Mouse (Mus musculus) neutrophil, adult 59 days (primary cell): ENCODE data around the gene Styxl1. TPM values are rescaled to one million over a fixed set of nuclear protein-coding genes. Genes with fewer than 3 reads are reported as not detected.

Experiments used
- total RNA-seq, 2 experiments: library from RNA; stranded (reverse); gene quantifications; 1 replicate in 1 of 2; 2 replicates in 1 of 2; pipeline ENCODE4 v1.2.4; 2023

Gene Styxl1
- total RNA-seq = not detected

GRCm38 (mm10) chr5:135777796-135778470 is at the start of gene Styxl1:
Styxl1 (minus strand) TSS chr5:135778385.

GRCm38 (mm10) chr5:135806555-135807262 is 28.5 kb upstream of the Styxl1 start, which contains the start of gene Srrm3:
Srrm3 (plus strand) TSS chr5:135806890.

GRCm38 (mm10) chr5:135778471-135779445 is 573 bp upstream of the Styxl1 start, which contains the start of gene Mdh2:
Mdh2 (plus strand) TSS chr5:135778480.

GRCm38 (mm10) chr5:135743741-135744609 is 34.2 kb downstream of the Styxl1 start, which contains the start of gene Tmem120a:
Tmem120a (minus strand) TSS chr5:135744448.

Other genes with a start within 250 kb of the Styxl1 start
- 10 to 100 TPM; 33.3 to 49.7 TPM for gene Hip1, start 233.3 kb downstream of the Styxl1 start, total RNA-seq
- not detected for gene Ccl26, start 214.8 kb downstream of the Styxl1 start, total RNA-seq
- gene Ccl24, start 205.3 kb downstream of the Styxl1 start, total RNA-seq = 1 to 10 TPM in 1 of 2 experiments, not detected in 1; 1.3 TPM
- gene Rhbdd2, start 145.8 kb downstream of the Styxl1 start, total RNA-seq = 1 to 10 TPM; 8.0 to 9.6 TPM
- gene Por, start 108.4 kb downstream of the Styxl1 start, total RNA-seq = 100 to 1,000 TPM; 117 to 125 TPM
- 10 to 100 TPM; 31.6 to 33.8 TPM for gene Tmem120a, start 33.9 kb downstream of the Styxl1 start, total RNA-seq
- 100 to 1,000 TPM; 227 to 235 TPM for gene Mdh2, start 95 bp upstream of the Styxl1 start, total RNA-seq
- gene Srrm3, start 28.5 kb upstream of the Styxl1 start, total RNA-seq = not detected
- not detected for gene Hspb1, start 109.5 kb upstream of the Styxl1 start, total RNA-seq
- gene Ywhag, start 156.2 kb upstream of the Styxl1 start, total RNA-seq = 100 to 1,000 TPM; 111 to 123 TPM
- gene Ssc4d, start 196.1 kb upstream of the Styxl1 start, total RNA-seq = 1 to 10 TPM; 5.7 to 9.1 TPM
- gene Zp3, start 201.7 kb upstream of the Styxl1 start, total RNA-seq = not detected
- gene Dtx2, start 216.4 kb upstream of the Styxl1 start, total RNA-seq = 10 to 100 TPM; 16.8 to 17.3 TPM